ENCODE assay signal across 9 mouse cellular contexts in the genomic region with DNA sequence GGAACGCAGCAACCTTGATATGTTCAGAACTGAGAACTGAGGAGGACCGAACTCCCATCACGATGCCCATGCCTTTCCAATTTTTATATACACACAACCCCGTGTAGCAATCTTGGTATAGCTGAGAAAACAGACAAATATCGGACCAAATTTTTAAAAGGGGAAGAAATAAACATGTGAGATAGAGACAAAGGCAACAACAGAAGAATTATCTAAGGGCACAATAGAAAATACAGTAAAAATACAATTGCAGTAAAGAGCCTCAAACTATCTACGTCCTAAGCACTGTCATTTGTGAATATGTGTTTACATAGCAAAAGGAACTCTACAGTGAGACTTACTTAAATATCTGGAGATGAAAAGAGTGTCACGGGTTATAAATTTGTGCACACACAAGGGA. TPM values are rescaled to one million over a fixed set of nuclear protein-coding genes. Genes with fewer than 3 reads are reported as not detected.
DNase-seq lines count a peak whose midpoint lies in the region; ATAC-seq and TF ChIP-seq lines count a peak whose summit lies in the region.
"Had no signal": no experiment of that assay in that cellular context is flagged by ENCODE, and none has a peak within 500 bp of the region (broad histone marks: within the 10 kb centered on the region; RNA-seq: fewer than 3 reads in every experiment).

A gene (minus strand): TSS at position 101 of the 400 bp plus-strand sequence.

- H3K4me1 ChIP-seq in heart, embryonic 15.5 days (replicated peaks), result peaks cover 14% of the 10 kb centered on the region
- H3K4me1 ChIP-seq in ES-E14 (ENCODE audit: control insufficient read depth in 2 of 2, insufficient read depth in 2 of 2, low read length in 2 of 2, poor library complexity in 1 of 2), result peaks cover 2 to 5% of the 10 kb centered on the region in 2 experiments; a peak in 2 of 4 replicates
- peaks cover 5% of the 10 kb centered on the region; the same call in 1 of the 2 replicates for H3K4me1 ChIP-seq in hindbrain, embryonic 11.5 days (replicated peaks; ENCODE audit: control insufficient read depth, insufficient read depth, low read length)
- 0 out of 2 replicates have a peak, but pooled peaks cover 4% of the 10 kb centered on the region for H3K4me1 ChIP-seq in liver, embryonic 13.5 days (replicated peaks)

- peak within 1 kb of the TSS; percentile 64 for H3K4me3 ChIP-seq in heart, embryonic 15.5 days
- H3K4me3 ChIP-seq in ES-E14 (ENCODE audit: insufficient read depth in 1 of 2, low read depth in 1 of 2, low read length in 2 of 2, poor library complexity in 1 of 2, severe bottlenecking in 1 of 2), result peak within 1 kb of the TSS; percentile 54 to 60
- H3K4me3 ChIP-seq in hindbrain, embryonic 11.5 days (ENCODE audit: low read depth, low read length), result peak within 1 kb of the TSS; percentile 58
- H3K4me3 ChIP-seq in liver, embryonic 13.5 days (replicated peaks), result peak within 1 kb of the TSS; percentile 50

- DNase-seq in heart, adult 18-20 months, result no peak
- DNase-seq in ES-E14 (ENCODE audit: low read depth, low spot score), result no peak
- DNase-seq in hindbrain, embryonic 11.5 days (ENCODE audit: low spot score), result no peak
- DNase-seq in liver, embryonic 13.5 days, result no peak
- no peak for DNase-seq in B cell, adult 2 months
- no peak for DNase-seq in adrenal gland, adult (ENCODE audit: inconsistent age in 2 of 2, low spot score in 1 of 2)
- no peak for DNase-seq in adrenal gland, adult 2 months

- ATAC-seq in heart, embryonic 15.5 days (replicated peaks; ENCODE audit: insufficient number of reproducible peaks, insufficient read depth, low FRiP score, low read depth), result no peak
- ATAC-seq in hindbrain, embryonic 11.5 days (ENCODE audit: low FRiP score), result no peak
- no peak for ATAC-seq in liver, embryonic 13.5 days (ENCODE audit: low read depth)

- peak within 1 kb of the TSS; percentile 38 for H3K27ac ChIP-seq in heart, embryonic 15.5 days
- H3K27ac ChIP-seq in ES-E14 (ENCODE audit: insufficient read depth, low read depth, low read length, poor library complexity, severe bottlenecking), result no peak within 1 kb of the TSS
- H3K27ac ChIP-seq in hindbrain, embryonic 11.5 days (ENCODE audit: low read depth, low read length), result no peak within 1 kb of the TSS
- H3K27ac ChIP-seq in liver, embryonic 13.5 days, result no peak within 1 kb of the TSS

- peak within 1 kb of the TSS; percentile 93 for H3K4me2 ChIP-seq in heart, embryonic 15.5 days
- H3K4me2 ChIP-seq in hindbrain, embryonic 11.5 days (replicated peaks; ENCODE audit: low read depth, low read length), result peak within 1 kb of the TSS; percentile 92
- peak within 1 kb of the TSS; percentile 67 for H3K4me2 ChIP-seq in liver, embryonic 13.5 days

- no peaks in the 10 kb centered on the region for H3K9me3 ChIP-seq in heart, embryonic 15.5 days (replicated peaks)
- H3K9me3 ChIP-seq in ES-E14 (ENCODE audit: control insufficient read depth, insufficient read depth, low read depth, low read length), result no peaks in the 10 kb centered on the region
- H3K9me3 ChIP-seq in hindbrain, embryonic 11.5 days (ENCODE audit: control insufficient read depth, low read length), result no peaks in the 10 kb centered on the region
- no peaks in the 10 kb centered on the region for H3K9me3 ChIP-seq in liver, embryonic 13.5 days (replicated peaks)
- H3K9me3 ChIP-seq: G1E had no signal

- H3K27me3 ChIP-seq in heart, embryonic 15.5 days, result peaks cover 7% of the 10 kb centered on the region
- H3K27me3 ChIP-seq in hindbrain, embryonic 11.5 days (ENCODE audit: control insufficient read depth, insufficient read depth, low read length), result peaks cover 14% of the 10 kb centered on the region
- H3K27me3 ChIP-seq in liver, embryonic 13.5 days, result peaks cover 34% of the 10 kb centered on the region

- H3K9ac ChIP-seq in heart, embryonic 15.5 days, result peak within 1 kb of the TSS; percentile 42
- no peak within 1 kb of the TSS for H3K9ac ChIP-seq in ES-E14 (ENCODE audit: insufficient read depth, low read depth, low read length, poor library complexity, severe bottlenecking)
- H3K9ac ChIP-seq in hindbrain, embryonic 11.5 days (ENCODE audit: low read depth, low read length), result peak within 1 kb of the TSS; percentile 54
- no peak within 1 kb of the TSS for H3K9ac ChIP-seq in liver, embryonic 13.5 days

- in situ Hi-C loops in ES-E14 (cut with MboI; ENCODE audit: low sequenced_read_pairs in 2 of 2, unreplicated experiment in 2 of 2), result no loop called here

- no peaks in the 10 kb centered on the region for H3K36me3 ChIP-seq in heart, embryonic 15.5 days
- no peaks in the 10 kb centered on the region for H3K36me3 ChIP-seq in ES-E14 (ENCODE audit: control insufficient read depth, insufficient read depth, low read length, poor library complexity, severe bottlenecking)
- H3K36me3 ChIP-seq in hindbrain, embryonic 11.5 days (ENCODE audit: control insufficient read depth, insufficient read depth, low read length), result no peaks in the 10 kb centered on the region
- H3K36me3 ChIP-seq in liver, embryonic 13.5 days, result no peaks in the 10 kb centered on the region
- H3K36me3 ChIP-seq: G1E had no signal

- 30% methylated on average over 7 of the region's 7 CpGs for WGBS in heart, embryonic 15.5 days
- WGBS in hindbrain, embryonic 11.5 days, result 38% methylated on average over 7 of the region's 7 CpGs
- 23% methylated on average over 7 of the region's 7 CpGs for WGBS in liver, embryonic 13.5 days (ENCODE audit: insufficient replicate concordance)

TF ChIP-seq in ES-E14, 5 proteins besides CTCF, POLR2A, EP300 and RAD21:
- TF ChIP-seq HCFC1 (IDR thresholded peaks at IDR 0.05; ENCODE audit: borderline replicate concordance, insufficient read depth, low read length) (no peak), MAFK (IDR thresholded peaks at IDR 0.05; ENCODE audit: insufficient read depth, low read depth, low read length) (no peak), ZNF384 (IDR thresholded peaks at IDR 0.05; ENCODE audit: low read depth, low read length) (no peak), CHD2 (IDR thresholded peaks at IDR 0.05; ENCODE audit: low read depth, low read length) (no peak), ZC3H11A (IDR thresholded peaks at IDR 0.05; ENCODE audit: borderline replicate concordance, low read depth, low read length) (no peak)

RNA-seq across cellular contexts. Expression of the gene that starts here (rescaled TPM):
- polyA plus RNA-seq in heart, embryonic 15.5 days (2015; fragmentation: Nextera tagmentation; extraction: Ambion mirVana), result 1.4 and 1.7 TPM in 2 replicates
- not detected for total RNA-seq in heart, adult 18-20 months (2021)
- total RNA-seq in ES-E14 (2012; rRNA removed), result not detected in 2 replicates
- polyA plus RNA-seq in hindbrain, embryonic 11.5 days (2014; fragmentation: Nextera tagmentation; extraction: Ambion mirVana), result 2.0 and 2.7 TPM in 2 replicates
- 0.06 and 0.08 TPM in 2 replicates for polyA plus RNA-seq in liver, embryonic 13.5 days (2015; fragmentation: Nextera tagmentation; extraction: Ambion mirVana)
- total RNA-seq in adrenal gland, adult 2 months (2021), result under 1 TPM; 0.09 to 0.41 TPM
- polyA plus RNA-seq in adrenal gland, adult 2 months (2012; rRNA removed), result 0.33 and 0.42 TPM in 2 replicates
- polyA plus RNA-seq: G1E had no signal

Comparison
In these comparisons a context has a peak if more than half of its experiments do, and no peak if none do; other contexts are left out.
1. H3K9ac ChIP-seq: peak in heart, embryonic 15.5 days (single experiment) and hindbrain, embryonic 11.5 days (single experiment); none in ES-E14 (single experiment) and liver, embryonic 13.5 days (single experiment).
2. Peak in every context shown above with its lines, with median percentiles within 50 percentile points of each other: H3K4me2 ChIP-seq and H3K4me3 ChIP-seq.